Mouse (Mus musculus) activated CD4-positive, CD25-positive, alpha-beta regulatory T cell, adult 4 months (primary cell): ENCODE measurements around the gene Mbd3. TPM values are rescaled to one million over a fixed set of nuclear protein-coding genes. Genes with fewer than 3 reads are reported as not detected.

Experiments used
- polyA plus RNA-seq, 2 experiments: library from polyadenylated mRNA; unstranded; fragments of 100-300 nt; shearing (Covaris generic); gene quantifications; one replicate each; pipeline ENCODE4 v1.2.1; 2017

Gene Mbd3
- polyA plus RNA-seq, 2 experiments from 2014 or later, result 23.6 to 32.0 TPM

Other genes starting within 250 kb of the Mbd3 start
- 100 to 1,000 TPM; 132 to 177 TPM for gene Cirbp, start 233.6 kb downstream of the Mbd3 start, polyA plus RNA-seq
- gene 1600002K03Rik, start 226.6 kb downstream of the Mbd3 start, polyA plus RNA-seq, result 10 to 100 TPM; 18.0 to 22.7 TPM
- gene Efna2, start 220.1 kb downstream of the Mbd3 start, polyA plus RNA-seq, result not detected
- gene Mum1, start 173.1 kb downstream of the Mbd3 start, polyA plus RNA-seq, result 10 to 100 TPM; 59.5 to 75.7 TPM
- gene Ndufs7, start 150.4 kb downstream of the Mbd3 start, polyA plus RNA-seq, result 100 to 1,000 TPM; 205 to 250 TPM
- gene Gamt, start 138.5 kb downstream of the Mbd3 start, polyA plus RNA-seq, result under 1 TPM in 1 of 2 experiments, not detected in 1; 0.34 TPM
- 10 to 100 TPM; 15.4 to 19.6 TPM for gene Dazap1, start 138.1 kb downstream of the Mbd3 start, polyA plus RNA-seq
- gene Rps15, start 107.1 kb downstream of the Mbd3 start, polyA plus RNA-seq, result 1,000 to 10,000 TPM; 1,256 to 1,612 TPM
- gene Apc2, start 103.6 kb downstream of the Mbd3 start, polyA plus RNA-seq, result under 1 TPM in 1 of 2 experiments, not detected in 1; 0.82 TPM
- 10 to 100 TPM; 44.0 to 54.5 TPM for gene 2310011J03Rik, start 79.0 kb downstream of the Mbd3 start, polyA plus RNA-seq
- 10 to 100 TPM in 1 of 2 experiments, 1 to 10 TPM in 1; 6.7 to 11.9 TPM for gene Pcsk4, start 70.1 kb downstream of the Mbd3 start, polyA plus RNA-seq
- not detected for gene Reep6, start 69.6 kb downstream of the Mbd3 start, polyA plus RNA-seq
- gene Adamtsl5, start 51.1 kb downstream of the Mbd3 start, polyA plus RNA-seq, result not detected
- not detected for gene Plk5, start 43.1 kb downstream of the Mbd3 start, polyA plus RNA-seq
- 1 to 10 TPM in 1 of 2 experiments, under 1 TPM in 1; 0.62 to 1.2 TPM for gene Mex3d, start 11.9 kb downstream of the Mbd3 start, polyA plus RNA-seq
- 100 to 1,000 TPM; 327 to 363 TPM for gene Uqcr11, start 7.3 kb upstream of the Mbd3 start, polyA plus RNA-seq
- gene Tcf3, start 34.1 kb upstream of the Mbd3 start, polyA plus RNA-seq, result 10 to 100 TPM in 1 of 2 experiments, 1 to 10 TPM in 1; 9.3 to 10.7 TPM
- gene Onecut3, start 95.3 kb upstream of the Mbd3 start, polyA plus RNA-seq, result not detected
- not detected for gene Atp8b3, start 139.6 kb upstream of the Mbd3 start, polyA plus RNA-seq
- gene Rexo1, start 162.0 kb upstream of the Mbd3 start, polyA plus RNA-seq, result 10 to 100 TPM; 13.0 to 13.4 TPM
- 1 to 10 TPM; 5.2 to 8.1 TPM for gene Klf16, start 177.8 kb upstream of the Mbd3 start, polyA plus RNA-seq
- 10 to 100 TPM in 1 of 2 experiments, 1 to 10 TPM in 1; 9.4 to 11.8 TPM for gene Abhd17a, start 190.8 kb upstream of the Mbd3 start, polyA plus RNA-seq
- 100 to 1,000 TPM; 104 to 107 TPM for gene Scamp4, start 203.3 kb upstream of the Mbd3 start, polyA plus RNA-seq
- gene Adat3, start 203.3 kb upstream of the Mbd3 start, polyA plus RNA-seq, result 1 to 10 TPM; 2.5 to 3.7 TPM
- gene Gm49322, start 206.5 kb upstream of the Mbd3 start, polyA plus RNA-seq, result 10 to 100 TPM in 1 of 2 experiments, 1 to 10 TPM in 1; 9.5 to 11.5 TPM
- 10 to 100 TPM; 13.3 to 16.1 TPM for gene Csnk1g2, start 223.3 kb upstream of the Mbd3 start, polyA plus RNA-seq